Mouse (Mus musculus) liver, adult 2 months (tissue): Measurements from ENCODE around the gene Sema3g. TPM values are rescaled to one million over a fixed set of nuclear protein-coding genes. Genes with fewer than 3 reads are reported as not detected.

Source experiments
- DNase-seq: peaks from one replicate; pipeline ENCODE4 v3.0.0-alpha.2; 2011; ENCODE audit warnings: low read depth, low spot score; ENCODE audit errors: extremely low read depth
- H3K27ac ChIP-seq: fragments of 200-500 bp; replicated peaks from 2 replicates; pipeline ENCODE4 v1.5.1; 2012; ENCODE audit warnings: low read depth, mild to moderate bottlenecking, control low read depth, inconsistent platforms, low read length; ENCODE audit not compliant: insufficient read depth
- H3K27me3 ChIP-seq: fragments of 200-500 bp; 2 replicates; pipeline ENCODE4 v1.6.1; 2012; ENCODE audit warnings: mild to moderate bottlenecking, moderate library complexity, low read length, inconsistent platforms; ENCODE audit not compliant: control insufficient read depth, insufficient read depth
- H3K36me3 ChIP-seq: fragments of 200-500 bp; 2 replicates; pipeline ENCODE4 v1.6.1; 2012; ENCODE audit warnings: low read length, inconsistent platforms; ENCODE audit not compliant: control insufficient read depth, insufficient read depth
- H3K4me1 ChIP-seq: fragments of 200-500 bp; 2 replicates; pipeline ENCODE4 v1.6.1; 2011; ENCODE audit warnings: low read length; ENCODE audit not compliant: control insufficient read depth, insufficient read depth
- H3K4me3 ChIP-seq: fragments of 200-500 bp; 2 replicates; pipeline ENCODE4 v1.5.1; 2011; ENCODE audit warnings: low read depth, mild to moderate bottlenecking, control low read depth, low read length, moderate library complexity; ENCODE audit not compliant: insufficient read depth
- H3K79me2 ChIP-seq: fragments of 200-500 bp; 2 replicates; pipeline ENCODE4 v1.6.1; 2012; ENCODE audit warnings: inconsistent platforms, mild to moderate bottlenecking, low read length, moderate library complexity; ENCODE audit not compliant: control insufficient read depth, insufficient read depth
- H3K9ac ChIP-seq: fragments of 200-500 bp; 2 replicates; pipeline ENCODE4 v1.6.1; 2012; ENCODE audit warnings: low read depth, mild to moderate bottlenecking, control low read depth, inconsistent platforms, low read length
- CTCF ChIP-seq: fragments of 200-500 bp; IDR thresholded peaks from 2 replicates; pipeline ENCODE4 v1.5.1; 2011; ENCODE audit warnings: low read depth, low read length, control low read depth
- POLR2A ChIP-seq: fragments of 200-500 bp; IDR thresholded peaks from 2 replicates; pipeline ENCODE4 v1.6.1; 2011; ENCODE audit warnings: low read length, control low read depth; ENCODE audit not compliant: insufficient read depth; ENCODE audit errors: extremely low read depth
- WGBS: fragments of 180-500 bp; shearing (Covaris S2); methylation state at CpG from one replicate; pipeline ENCODE4 v1.1.7; 2018; 5-methylcytosine and 5-hydroxymethylcytosine counted together
- polyA plus RNA-seq: library from polyadenylated mRNA; depleted of rRNA; stranded (reverse); fragments of >200 nt; gene quantifications from 2 replicates; pipeline ENCODE4 v1.2.3, GENCODE M21; 2012
- total RNA-seq: library from RNA; depleted of rRNA; stranded (reverse); fragments of >200 nt; gene quantifications from 2 replicates; pipeline ENCODE4 v1.2.3, GENCODE M21; 2014

The Sema3g gene
- total and polyA plus RNA-seq, 2 experiments, result under 0.01 to 0.05 TPM

DNA sequence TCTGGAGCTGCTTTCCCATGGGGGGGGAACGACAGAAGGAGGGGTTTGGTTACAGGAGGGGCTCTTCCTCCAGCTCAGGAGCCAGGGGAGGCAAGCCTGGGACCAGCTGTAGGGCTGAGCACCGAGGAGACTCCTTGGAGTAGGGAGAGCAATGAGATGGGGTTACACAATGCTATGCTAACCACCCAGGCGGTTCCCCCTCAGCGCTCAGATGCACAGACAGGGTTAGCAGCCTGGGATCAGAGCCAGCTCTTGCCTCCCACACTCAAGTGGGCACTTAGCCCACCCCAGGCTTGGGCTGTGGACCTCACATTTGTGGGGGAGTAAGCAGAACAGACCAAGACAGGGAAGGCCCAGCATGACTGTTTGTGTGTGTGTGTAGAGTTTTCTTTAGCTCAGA is 9.3 kb downstream of the Sema3g start:
- H3K36me3 ChIP-seq, result no peaks in the 10 kb centered on the region
- no peaks in the 10 kb centered on the region for H3K27me3 ChIP-seq
- H3K79me2 ChIP-seq, result no peaks in the 10 kb centered on the region
- H3K27ac ChIP-seq, result no peak overlapping the region
- TF ChIP-seq CTCF (no peak), POLR2A (no peak)
- WGBS, result 78% methylated on average over 4 of the region's 4 CpGs
- H3K4me1 ChIP-seq, result no peaks in the 10 kb centered on the region
- no peak overlapping the region for H3K9ac ChIP-seq
- no peak overlapping the region for H3K4me3 ChIP-seq
- no peak for DNase-seq

DNA sequence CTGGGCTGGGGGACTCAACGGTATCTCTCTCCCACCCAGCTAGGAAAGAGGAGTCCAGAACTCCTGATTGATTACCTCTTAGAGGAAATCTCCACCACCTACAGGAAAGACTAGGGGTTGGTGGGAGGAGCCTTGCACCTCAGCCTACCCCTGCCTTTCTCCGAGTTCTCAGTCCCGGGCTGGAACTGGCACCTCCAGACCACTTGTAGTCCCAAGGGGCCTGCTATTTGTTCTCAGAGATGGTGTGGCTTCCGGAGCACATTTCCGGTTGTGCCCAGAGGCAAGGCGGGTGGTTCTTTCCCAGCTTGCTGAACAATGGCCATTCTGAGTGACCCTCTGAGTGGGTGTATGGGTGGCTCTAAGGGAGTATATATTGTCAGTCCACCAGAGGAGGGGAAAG is 10.6 kb downstream of the Sema3g start:
- DNase-seq, result no peak
- Histone ChIP-seq H3K4me1 (no peaks in the 10 kb centered on the region), H3K27ac (no peak overlapping the region), H3K79me2 (no peaks in the 10 kb centered on the region), H3K9ac (no peak overlapping the region), H3K36me3 (no peaks in the 10 kb centered on the region), H3K27me3 (no peaks in the 10 kb centered on the region), H3K4me3 (no peak overlapping the region)
- 81% methylated on average over 6 of the region's 6 CpGs for WGBS
- TF ChIP-seq POLR2A (no peak), CTCF (no peak)

DNA sequence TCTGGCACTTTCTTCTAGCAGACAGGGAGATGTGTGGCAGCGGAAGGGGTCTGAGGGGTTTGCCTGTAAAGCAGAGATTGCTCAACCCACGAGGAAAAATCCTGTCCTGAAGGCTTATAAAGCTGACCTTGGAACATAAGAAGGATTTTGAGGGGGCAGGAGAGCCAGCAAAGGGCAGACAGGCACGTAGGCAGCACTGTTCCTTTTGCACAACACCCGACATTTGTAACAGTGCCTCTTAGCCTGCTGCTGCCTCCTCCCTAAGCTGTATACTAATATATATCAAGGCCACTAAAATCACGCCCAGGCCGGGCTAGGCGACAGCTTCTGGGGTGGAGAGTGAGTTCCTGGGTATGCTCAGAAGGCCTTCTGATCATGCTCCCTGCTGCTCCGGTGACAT is 12.8 kb downstream of the Sema3g start:
- no peak for DNase-seq
- 77% methylated on average over 8 of the region's 8 CpGs for WGBS
- Histone ChIP-seq H3K36me3 (no peaks in the 10 kb centered on the region), H3K79me2 (no peaks in the 10 kb centered on the region), H3K27me3 (no peaks in the 10 kb centered on the region), H3K27ac (no peak overlapping the region), H3K4me3 (no peak overlapping the region), H3K4me1 (no peaks in the 10 kb centered on the region), H3K9ac (no peak overlapping the region)
- TF ChIP-seq POLR2A, result no peak
- no peak for TF ChIP-seq CTCF

DNA sequence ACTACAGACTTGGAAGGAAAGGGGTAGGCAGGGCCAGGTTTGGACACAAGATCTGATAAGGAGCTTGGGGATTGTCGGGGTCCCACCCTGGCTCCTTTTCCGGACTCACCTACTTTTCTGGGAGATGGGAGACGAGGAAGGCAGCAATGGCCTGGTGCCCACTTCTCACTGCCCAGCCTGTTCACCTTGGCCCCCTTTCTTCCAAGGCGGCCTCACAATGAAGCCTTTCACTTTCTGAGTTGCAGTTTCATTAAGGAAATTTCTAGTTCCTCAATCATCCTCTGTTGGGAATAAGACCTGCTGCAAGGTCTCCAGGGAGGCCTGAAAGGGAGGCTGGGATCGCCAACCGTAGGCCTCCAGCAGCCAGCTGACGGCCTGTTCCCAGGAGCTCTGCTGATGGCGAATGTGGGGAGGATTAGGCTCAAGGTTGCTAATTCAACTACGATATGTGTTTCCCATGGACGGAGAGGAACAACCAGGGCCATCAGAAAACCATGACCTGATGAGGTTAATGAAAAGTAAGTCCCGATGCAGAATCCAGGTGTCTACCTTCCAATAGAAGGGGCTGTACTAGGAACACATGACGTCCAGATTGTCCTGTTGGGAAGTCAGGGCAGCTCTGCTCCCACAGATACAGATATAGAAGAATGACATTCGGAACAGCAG is 14.9 kb downstream of the Sema3g start:
- TF ChIP-seq POLR2A, result no peak
- no peak for TF ChIP-seq CTCF
- Histone ChIP-seq H3K27ac (no peak overlapping the region), H3K79me2 (no peaks in the 10 kb centered on the region), H3K4me3 (no peak overlapping the region), H3K4me1 (no peaks in the 10 kb centered on the region), H3K27me3 (no peaks in the 10 kb centered on the region), H3K36me3 (no peaks in the 10 kb centered on the region), H3K9ac (no peak overlapping the region)
- 79% methylated on average over 13 of the region's 13 CpGs for WGBS
- DNase-seq, result no peak

DNA sequence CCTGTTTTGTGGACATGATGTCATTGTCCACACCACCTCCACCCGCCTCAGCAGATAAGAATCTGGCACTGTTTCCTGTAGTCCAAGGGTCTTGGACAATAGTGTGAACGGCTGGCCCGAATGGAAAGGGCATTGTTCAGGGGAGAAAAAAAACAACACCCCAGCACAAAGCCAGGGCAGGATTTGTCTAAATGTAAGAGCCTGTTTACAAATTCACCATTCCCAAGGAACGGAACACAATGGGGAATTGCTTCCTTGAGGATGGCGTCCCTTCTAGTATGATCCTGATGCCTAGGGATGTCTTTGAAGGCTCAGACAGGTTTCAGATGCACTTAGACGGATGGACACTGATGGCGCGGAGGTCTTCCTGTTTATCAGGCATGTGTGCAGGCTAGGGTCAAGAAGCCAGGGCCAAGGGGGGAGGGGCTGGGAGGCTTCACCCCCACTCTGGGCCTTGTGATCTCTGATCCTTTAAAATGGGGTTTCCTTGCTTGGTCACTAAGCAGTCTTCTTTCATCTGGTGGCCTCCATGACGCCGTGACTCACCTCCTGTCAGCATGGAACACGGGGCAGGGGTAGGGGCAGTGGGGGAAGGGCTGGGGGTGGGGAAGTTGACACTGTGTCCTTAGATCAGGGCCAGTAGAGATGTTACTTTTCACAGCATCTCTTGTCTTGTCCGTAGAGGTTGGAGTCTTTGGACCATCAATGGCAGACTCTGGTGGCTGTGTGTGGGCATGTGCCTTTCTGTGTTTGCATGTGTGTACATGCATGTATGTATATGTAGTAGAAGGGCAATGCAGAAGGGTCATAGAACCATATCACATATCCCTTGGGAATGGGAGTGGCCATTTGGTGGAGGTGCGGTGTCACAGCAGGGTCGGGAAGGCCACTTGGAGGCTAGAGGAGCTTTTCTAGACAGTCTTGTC is 15.7 kb downstream of the Sema3g start:
- H3K4me1 ChIP-seq, result no peaks in the 10 kb centered on the region
- TF ChIP-seq CTCF (no peak), POLR2A (no peak)
- no peaks in the 10 kb centered on the region for H3K27me3 ChIP-seq
- 65% methylated on average over 14 of the region's 14 CpGs for WGBS
- H3K9ac ChIP-seq, result no peak overlapping the region
- H3K79me2 ChIP-seq, result no peaks in the 10 kb centered on the region
- DNase-seq, result no peak
- H3K27ac ChIP-seq, result no peak overlapping the region
- no peak overlapping the region for H3K4me3 ChIP-seq
- H3K36me3 ChIP-seq, result no peaks in the 10 kb centered on the region

DNA sequence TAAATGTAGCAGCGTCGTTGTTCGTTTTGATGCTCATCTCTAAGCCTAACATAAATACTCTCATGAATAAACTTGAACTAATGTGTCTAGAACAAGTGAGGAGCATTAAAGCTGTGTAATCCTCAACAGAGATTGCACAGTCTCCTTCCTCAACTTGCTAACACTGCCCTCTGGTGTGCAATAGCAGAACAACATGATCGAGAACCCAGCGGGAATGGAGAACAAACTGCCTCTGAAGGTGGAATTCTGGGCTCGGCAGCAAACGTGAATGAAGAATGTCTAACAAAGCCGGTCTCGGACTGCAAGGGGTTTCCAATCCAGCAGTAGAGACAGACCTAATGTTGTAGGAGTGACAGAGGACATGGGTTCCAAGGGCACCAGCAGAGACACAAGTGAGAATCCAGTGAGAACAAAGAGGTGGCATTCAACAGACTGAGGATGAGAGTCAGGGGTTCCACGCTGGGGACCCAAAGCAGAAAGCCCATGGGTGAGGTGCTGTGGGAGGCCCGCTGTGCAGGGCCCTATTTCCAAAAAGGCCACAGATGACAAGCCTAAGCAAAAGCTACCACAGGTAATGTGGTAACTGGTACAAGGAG is 16.4 kb downstream of the Sema3g start:
- no peak for TF ChIP-seq POLR2A
- peak; percentile 59 for TF ChIP-seq CTCF
- Histone ChIP-seq H3K36me3 (no peaks in the 10 kb centered on the region), H3K79me2 (no peaks in the 10 kb centered on the region), H3K9ac (0 out of 2 replicates have a peak overlapping the region, but pooled peaks have one; percentile 43), H3K27ac (no peak overlapping the region), H3K4me3 (no peak overlapping the region), H3K27me3 (no peaks in the 10 kb centered on the region), H3K4me1 (no peaks in the 10 kb centered on the region)
- DNase-seq, result peak; percentile 53
- 12% methylated on average over 11 of the region's 11 CpGs for WGBS
